Mouse (Mus musculus) right cerebral cortex, adult 18-20 months (tissue): ENCODE results near the gene Ovca2.
A peak's percentile ranks its signal among the peaks of the same experiment; 100 is the strongest.
"Not testable (repeated sequence)": the region's sequence is repeated elsewhere in the genome, so short reads cannot be mapped to it uniquely, and the experiment has no call there.

Experiments used
- DNase-seq: peaks from one replicate; pipeline ENCODE4 v3.0.0; 2022; ENCODE audit warnings: mixed read lengths

Gene Ovca2

GRCm38 (mm10) chr11:75194121-75194849, 15.7 kb upstream of the Ovca2 start:
- no peak for DNase-seq

- peak; percentile 78 for DNase-seq
Measured at GRCm38 (mm10) chr11:75193256-75194071, 14.8 kb upstream of the Ovca2 start, which contains the start of gene Rtn4rl1. Rtn4rl1 (plus strand) TSS chr11:75193783.

DNA sequence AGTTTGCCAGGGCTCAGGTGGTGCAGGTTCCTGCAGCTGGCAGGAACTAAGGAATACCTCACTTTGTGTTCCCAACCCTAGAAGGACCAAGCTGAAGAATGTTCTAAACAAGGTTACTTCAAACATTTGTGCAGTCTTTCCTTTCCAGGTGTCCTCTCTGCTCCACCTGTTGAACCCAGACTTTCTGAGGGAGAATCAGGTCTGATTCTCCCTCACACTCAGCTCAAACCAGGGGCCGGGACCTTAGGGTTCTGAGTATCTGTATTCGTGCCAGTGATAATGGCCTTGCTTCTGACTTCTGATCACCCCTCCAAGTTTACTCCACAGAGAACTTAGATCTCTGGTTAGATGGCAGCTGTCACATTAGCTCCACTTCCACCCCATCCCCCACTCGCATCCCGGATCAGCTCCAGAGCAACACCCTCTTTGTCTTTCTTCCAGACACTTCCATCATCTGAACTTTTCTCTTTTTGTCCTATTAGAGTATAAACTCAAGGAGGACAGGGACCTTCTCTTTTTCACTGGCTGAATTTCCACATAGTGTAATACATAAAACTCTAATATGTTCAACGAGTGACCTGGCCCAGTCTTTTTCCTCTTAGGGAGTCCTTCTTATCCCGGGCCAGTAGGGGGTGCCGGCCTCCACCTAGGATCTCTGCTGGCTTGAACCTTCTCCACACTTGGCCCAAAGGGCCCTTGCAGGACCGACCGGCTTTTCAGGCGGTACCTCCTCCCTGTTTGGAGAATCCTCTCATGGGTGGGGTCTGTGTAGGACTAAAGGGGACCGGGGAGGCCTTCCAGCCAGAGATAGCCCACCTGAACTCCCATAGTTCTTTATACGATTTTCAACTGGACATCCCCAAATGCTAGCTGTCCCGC, 13.9 kb upstream of the Ovca2 start:
- DNase-seq, result peak; percentile 77

DNA sequence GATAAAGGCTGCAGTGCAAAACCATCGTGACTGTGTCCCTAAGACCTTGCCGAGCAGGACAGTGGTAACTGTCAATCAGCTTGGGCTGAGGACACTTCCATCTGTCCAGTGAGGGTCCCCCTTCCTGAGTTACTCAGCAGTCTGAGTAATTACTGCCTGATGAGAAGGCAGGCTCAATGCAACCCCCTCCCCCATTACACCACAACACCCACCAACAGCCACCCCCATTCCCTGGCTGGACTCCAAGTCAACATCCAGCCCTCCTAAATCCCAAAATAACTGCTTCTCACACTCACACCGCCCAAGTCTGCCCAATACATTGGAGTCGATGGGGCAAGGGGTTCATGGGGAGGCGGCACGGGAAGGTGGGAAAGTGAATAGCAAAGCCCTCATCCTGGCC, 13.2 kb upstream of the Ovca2 start:
- no peak for DNase-seq

- DNase-seq, result no peak
Measured at GRCm38 (mm10) chr11:75190905-75191441, 12.3 kb upstream of the Ovca2 start, which contains the start of gene Dph1. Dph1 (minus strand) TSS chr11:75191241.

DNA sequence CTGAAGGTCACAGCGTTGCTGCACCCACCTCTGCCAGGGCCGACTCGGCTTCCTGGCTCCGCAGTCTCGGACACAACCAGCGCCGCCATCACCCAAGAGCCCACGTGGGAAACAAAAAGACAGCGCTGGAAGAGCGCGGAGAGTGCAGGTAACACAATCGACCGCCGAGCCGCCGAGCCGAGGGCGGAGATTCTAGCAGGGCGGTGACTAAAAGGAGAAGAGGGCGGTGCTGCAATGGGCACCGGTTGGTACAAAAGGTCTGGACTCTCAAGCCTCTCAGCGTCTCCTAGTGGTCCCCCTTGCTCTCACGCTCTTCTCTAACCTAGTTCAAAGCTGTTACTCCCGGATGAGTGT, 11.7 kb upstream of the Ovca2 start:
- DNase-seq, result peak; percentile 88

DNA sequence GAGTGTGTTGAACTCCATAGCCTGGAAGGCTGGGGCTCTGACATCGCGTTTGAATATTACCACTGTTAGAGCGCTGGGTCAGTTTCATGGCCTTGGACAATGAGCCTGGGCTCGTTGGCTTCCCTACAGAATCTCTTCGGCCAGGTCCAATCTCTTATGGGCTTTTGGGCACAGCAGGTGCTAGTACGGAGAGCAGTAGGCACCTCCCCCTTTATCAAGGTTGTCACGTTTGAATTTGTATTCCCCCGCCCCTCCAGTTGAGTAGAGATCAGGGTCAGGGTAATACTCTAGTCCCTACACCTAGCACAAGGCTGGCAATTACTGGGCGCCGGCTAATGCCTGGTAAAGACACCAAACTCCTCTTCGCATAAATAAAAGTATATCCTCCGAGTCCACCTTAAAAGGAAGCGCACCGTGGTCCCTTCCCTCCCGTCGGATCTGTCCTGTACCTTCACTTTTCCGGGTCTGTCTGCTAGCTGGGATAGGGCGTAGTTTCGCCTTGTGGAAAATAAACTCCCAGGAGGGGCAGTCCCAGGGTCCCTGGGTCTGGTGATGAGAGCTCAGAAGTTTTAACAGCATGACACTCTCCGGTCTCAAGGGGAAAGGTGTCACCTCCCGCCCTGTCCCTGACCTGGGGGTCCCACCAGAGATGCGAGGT, 11.2 kb upstream of the Ovca2 start:
- no peak for DNase-seq

DNA sequence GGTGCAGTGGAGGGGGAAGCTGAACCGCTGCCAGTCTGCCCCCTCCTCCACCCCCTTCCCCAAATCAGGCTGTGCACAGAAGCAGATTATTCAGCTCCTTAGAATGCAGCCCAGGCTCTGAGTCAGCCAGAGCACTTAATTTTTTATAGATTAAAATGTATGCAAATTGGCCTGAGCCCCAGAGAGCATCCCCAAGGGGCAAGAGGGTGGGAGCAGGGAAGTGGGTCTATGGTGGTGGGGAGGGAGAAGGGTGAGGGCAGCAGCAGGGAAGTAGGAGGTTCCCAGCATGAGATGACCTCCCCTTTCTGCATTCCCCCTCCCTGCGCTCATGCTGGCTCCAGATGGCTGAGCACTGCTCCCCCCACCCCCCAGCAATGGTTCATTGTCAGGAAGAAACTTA, 6.4 kb upstream of the Ovca2 start:
- DNase-seq, result no peak

DNA sequence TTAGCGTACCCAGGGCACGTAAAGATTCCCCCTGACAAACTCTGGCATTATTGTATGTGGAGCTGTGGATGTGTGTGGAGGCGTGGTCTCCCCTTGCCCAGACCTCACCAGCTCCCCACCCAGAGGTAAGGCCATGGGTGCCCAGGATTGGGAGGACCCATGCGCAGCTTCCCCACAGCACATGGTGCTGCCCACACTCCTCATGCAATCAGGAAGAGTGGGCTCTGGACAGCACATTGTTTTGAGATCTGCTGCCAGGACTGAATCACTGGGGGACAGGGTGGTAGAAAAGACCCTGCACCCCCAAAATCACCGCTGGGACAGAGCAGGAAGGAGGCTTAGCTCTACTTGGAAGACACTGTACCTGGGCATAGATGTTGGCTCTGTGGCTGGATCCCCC, 5.9 kb upstream of the Ovca2 start:
- peak; percentile 71 for DNase-seq

GRCm38 (mm10) chr11:75183917-75184570, 5.4 kb upstream of the Ovca2 start:
- DNase-seq, result peak; percentile 89

- no peak for DNase-seq
Measured at GRCm38 (mm10) chr11:75178011-75178410, 624 bp downstream of the Ovca2 start.

- DNase-seq, result not testable (repeated sequence)
Measured at GRCm38 (mm10) chr11:75174574-75174973, 4.1 kb downstream of the Ovca2 start.

GRCm38 (mm10) chr11:75173799-75174165, 4.9 kb downstream of the Ovca2 start:
- no peak for DNase-seq

- DNase-seq, result peak; percentile 96
Measured at GRCm38 (mm10) chr11:75173095-75173798, 5.4 kb downstream of the Ovca2 start.

- peak; percentile 85 for DNase-seq
Measured at GRCm38 (mm10) chr11:75172151-75173094, 6.2 kb downstream of the Ovca2 start.

GRCm38 (mm10) chr11:75171186-75171865, 7.3 kb downstream of the Ovca2 start:
- DNase-seq, result no peak

DNA sequence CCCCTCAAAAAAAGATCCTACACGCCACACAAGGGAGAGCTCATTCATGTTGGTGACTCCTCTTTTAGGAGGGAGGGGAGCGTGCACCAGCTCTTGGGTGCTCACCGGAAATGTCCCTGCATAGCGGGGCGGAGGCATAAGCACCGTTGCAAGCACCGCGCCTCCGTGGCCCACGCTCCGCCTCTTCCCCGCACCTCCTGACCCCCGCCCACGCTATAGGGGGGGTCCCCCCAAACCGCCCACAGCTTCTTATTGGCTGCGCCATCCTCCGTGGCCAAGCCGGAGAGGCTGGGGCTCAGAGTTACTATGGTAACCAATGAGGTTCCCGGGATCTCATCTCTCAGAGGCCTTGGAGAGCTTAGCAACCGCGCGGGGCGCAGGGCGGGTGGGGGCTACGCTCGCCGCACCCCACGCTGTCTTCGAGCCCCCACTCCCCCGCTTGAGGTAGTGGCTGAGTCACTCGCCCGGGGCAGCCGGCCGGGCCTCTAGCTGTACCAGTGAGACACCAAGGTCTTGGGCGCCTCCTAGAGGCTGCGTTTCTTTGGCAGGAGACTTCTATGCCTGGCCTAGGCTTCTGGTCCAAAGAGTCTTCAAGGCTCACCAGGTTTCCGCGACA, 8.4 kb downstream of the Ovca2 start:
- DNase-seq, result peak; percentile 94

DNA sequence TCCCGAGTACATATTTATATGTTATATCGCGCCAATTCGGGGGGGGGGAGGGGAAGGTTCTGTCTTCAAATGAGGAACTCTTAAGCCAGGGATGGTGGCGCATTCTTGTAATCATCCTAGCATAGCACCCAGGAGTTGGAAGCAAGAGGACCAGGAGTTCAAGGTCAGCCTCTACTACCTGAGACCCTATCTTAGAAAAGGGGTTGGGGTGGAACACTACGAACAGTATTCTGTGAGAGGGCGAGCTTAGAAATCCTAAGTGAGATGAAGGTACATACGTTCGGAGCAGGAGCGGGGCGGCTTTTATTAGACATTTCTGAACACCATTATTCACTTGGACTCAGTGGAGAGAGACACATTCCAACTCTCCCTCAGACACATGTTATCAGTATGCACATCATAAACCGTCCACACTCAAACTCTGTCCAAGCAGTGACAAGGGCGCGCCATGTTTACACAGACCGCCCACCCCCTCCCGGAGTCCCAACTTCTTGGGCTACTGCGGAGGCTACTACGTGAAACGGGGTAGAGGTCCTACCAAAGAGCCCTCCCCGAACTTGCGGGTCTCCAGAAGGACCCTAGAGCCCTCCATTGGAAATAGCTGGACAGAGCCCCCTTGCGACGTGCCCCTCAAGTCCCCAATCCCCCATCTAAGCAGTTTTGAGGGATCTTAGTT, 9.1 kb downstream of the Ovca2 start, which contains the start of gene Hic1:
Gene Hic1 (minus strand): TSS at position 115 of the 676 bp plus-strand sequence.
- DNase-seq, result no peak
